Mouse (Mus musculus) embryonic fibroblast, embryonic 13.5 days (primary cell): Measurements from ENCODE around the gene Slc34a1. TPM values are rescaled to one million over a fixed set of nuclear protein-coding genes. Genes with fewer than 3 reads are reported as not detected.

Experiments
- H3K27ac ChIP-seq: 2 replicates; pipeline ENCODE4 v1.5.1; 2012; ENCODE audit warnings: low read length, control low read depth, inconsistent platforms; ENCODE audit not compliant: insufficient read depth
- H3K4me1 ChIP-seq: 2 replicates; pipeline ENCODE4 v1.6.1; 2011; ENCODE audit warnings: low read length; ENCODE audit not compliant: control insufficient read depth, insufficient read depth
- H3K4me3 ChIP-seq: 2 replicates; pipeline ENCODE4 v1.5.1; 2011; ENCODE audit warnings: mild to moderate bottlenecking, control low read depth, low read length; ENCODE audit not compliant: insufficient read depth
- CTCF ChIP-seq: IDR thresholded peaks from 2 replicates; pipeline ENCODE4 v1.5.1; 2011; ENCODE audit warnings: mild to moderate bottlenecking, control low read depth, low read length, moderate library complexity, borderline replicate concordance; ENCODE audit not compliant: insufficient read depth
- POLR2A ChIP-seq: IDR thresholded peaks from 2 replicates; pipeline ENCODE4 v1.6.1; 2011; ENCODE audit warnings: low read depth, mild to moderate bottlenecking, control low read depth, low read length, moderate library complexity
- polyA plus RNA-seq: library from polyadenylated mRNA; stranded (reverse); fragments of >200 nt; gene quantifications from 2 replicates; pipeline ENCODE4 v1.2.4, GENCODE M21; 2011; ENCODE audit warnings: low read depth; ENCODE audit not compliant: missing spikeins, insufficient read length

Gene Slc34a1
- polyA plus RNA-seq, 1 experiment, result not detected

DNA sequence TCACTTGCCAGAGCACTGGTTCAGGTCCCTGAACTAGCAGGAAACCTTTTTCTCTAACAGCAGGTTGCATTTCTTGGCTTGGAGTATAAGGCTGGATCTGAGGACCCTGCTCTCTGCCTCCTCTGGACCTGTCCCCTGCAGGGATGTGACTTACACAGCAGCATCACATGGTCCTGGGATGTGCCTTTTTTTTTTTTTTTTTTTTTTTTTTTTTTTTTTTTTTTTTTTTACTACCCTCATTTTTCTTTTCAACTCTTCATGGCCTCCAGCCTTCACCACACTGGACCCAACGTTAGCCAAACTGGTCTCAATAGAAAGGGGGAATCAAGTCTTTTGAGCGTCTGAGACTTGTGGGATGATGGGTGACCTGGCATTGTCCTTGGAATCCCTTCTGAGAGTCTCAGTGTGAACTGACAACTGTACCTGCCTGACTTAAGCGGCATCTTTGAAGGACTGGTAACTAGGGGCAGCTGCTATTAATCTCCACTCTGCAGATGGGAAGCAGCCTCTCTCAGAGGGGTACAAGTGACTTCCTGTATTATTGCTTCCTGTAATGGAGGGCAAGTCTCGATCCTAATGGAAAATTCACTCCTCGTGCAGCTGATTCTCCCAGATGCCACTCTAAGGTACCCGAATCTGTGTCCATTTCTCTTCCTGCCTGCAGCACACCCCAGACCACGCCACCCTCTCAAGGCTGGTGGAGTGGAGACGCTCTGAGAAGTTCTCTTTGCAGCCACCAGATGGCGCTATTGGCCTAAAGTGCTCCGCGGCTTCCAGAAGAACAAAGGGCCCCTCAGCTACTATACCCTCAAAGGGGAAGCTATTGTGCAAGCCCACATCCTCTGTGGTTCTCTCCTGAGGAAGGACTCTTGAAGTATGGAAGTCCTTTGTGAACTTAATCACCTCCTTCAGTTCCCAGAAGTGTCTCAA is 7.1 kb downstream of the Slc34a1 start:
- no peak overlapping the region for H3K27ac ChIP-seq
- no peaks in the 10 kb centered on the region for H3K4me1 ChIP-seq
- TF ChIP-seq CTCF, result peak; percentile 65
- no peak for TF ChIP-seq POLR2A
- no peak overlapping the region for H3K4me3 ChIP-seq

DNA sequence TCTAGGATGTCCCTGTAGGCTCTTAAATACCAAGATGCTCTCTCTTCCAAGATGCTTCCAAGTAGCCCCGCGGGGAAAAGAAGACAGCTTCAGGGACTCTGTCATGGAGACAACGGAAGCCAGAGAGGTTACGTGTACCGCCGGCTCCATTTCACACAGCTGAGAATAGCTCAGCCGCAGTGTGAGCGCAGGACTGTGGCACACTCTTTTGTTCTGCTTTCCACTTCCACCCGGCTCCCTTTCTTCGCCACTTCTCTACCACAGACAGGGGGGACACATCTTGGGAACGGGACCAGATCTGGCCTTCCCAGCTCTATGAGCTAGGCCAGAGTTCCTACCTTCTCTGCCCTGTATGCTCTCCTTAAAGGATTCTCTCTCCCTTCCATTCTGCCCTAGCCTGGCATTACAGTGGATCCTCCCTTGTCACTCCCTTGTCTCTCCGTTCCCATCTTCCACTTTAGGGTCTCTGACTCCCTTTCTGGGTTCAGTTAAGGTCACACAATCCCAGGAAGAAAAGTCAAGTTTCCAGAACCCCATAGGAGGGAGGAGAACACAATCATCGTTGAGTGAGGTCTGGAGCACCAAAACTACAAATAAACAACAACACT is 7.9 kb downstream of the Slc34a1 start:
- Histone ChIP-seq H3K27ac (no peak overlapping the region), H3K4me1 (no peaks in the 10 kb centered on the region), H3K4me3 (no peak overlapping the region)
- TF ChIP-seq POLR2A, result no peak

DNA sequence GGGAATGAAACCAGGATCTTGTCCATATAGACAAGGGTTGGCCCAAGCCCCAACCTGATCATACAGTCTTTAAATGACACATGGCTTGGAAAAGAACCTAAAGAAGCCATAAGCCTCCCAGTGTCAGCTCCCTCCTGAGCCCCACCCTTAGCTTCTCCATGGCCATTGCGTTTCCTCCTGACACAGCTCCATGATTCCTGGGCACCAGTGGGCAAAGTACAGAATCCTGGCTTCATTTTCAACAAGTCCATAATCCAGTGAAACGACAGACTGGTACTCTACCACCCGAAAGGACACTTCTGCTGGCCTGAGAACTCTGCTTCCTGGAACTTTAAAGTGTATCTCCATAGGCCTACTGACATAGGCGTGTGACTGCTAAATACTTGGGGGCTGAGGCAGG is 9.4 kb downstream of the Slc34a1 start:
- H3K4me3 ChIP-seq, result no peak overlapping the region
- no peak overlapping the region for H3K27ac ChIP-seq
- no peaks in the 10 kb centered on the region for H3K4me1 ChIP-seq
- TF ChIP-seq POLR2A, result no peak

DNA sequence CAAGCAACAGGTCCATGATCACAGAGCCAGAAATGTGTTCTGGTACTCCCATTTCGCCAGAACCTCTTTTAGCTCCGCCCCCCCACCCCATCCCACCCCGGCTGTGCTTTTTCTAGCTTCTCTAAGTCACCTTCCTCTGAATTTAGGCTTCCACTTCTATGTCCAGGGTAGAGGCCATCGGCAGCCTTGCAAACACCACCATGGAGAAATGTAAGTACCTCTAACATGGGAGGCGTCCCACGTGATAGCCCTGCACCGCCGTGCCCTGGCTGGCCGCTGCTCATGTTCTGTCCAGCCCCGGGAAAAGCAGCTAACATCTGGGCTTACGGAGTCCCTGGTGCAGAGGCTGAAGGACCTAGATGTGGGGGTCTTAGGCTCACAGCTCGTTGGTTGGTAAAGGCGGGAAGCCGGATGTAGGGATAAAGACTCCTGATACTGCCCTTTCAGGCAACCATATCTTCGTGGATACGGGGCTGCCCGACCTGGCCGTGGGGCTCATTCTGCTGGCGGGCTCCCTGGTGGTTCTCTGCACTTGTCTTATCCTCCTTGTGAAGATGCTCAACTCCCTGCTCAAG is 10.6 kb downstream of the Slc34a1 start:
- Histone ChIP-seq H3K4me1 (no peaks in the 10 kb centered on the region), H3K27ac (no peak overlapping the region), H3K4me3 (no peak overlapping the region)
- TF ChIP-seq POLR2A (no peak), CTCF (no peak)

DNA sequence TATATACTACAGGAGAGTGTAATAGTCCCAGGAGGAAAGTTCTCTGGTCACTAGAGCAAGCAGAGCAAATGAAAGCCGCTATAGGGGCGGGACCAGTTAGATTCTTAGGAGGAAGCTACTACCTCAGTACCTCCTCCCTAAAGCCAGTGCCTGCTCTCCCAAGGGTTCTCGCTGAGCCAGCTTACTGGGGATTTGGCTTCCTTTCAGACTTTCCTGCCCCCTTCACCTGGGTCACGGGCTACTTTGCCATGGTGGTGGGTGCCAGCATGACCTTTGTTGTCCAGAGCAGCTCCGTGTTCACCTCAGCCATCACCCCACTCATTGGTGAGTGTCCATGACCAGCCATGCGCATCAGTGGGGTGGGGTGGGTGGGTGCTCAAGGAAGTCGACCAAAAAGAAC is 13.8 kb downstream of the Slc34a1 start:
- Histone ChIP-seq H3K27ac (no peak overlapping the region), H3K4me1 (no peaks in the 10 kb centered on the region), H3K4me3 (no peak overlapping the region)
- no peak for TF ChIP-seq CTCF
- no peak for TF ChIP-seq POLR2A

DNA sequence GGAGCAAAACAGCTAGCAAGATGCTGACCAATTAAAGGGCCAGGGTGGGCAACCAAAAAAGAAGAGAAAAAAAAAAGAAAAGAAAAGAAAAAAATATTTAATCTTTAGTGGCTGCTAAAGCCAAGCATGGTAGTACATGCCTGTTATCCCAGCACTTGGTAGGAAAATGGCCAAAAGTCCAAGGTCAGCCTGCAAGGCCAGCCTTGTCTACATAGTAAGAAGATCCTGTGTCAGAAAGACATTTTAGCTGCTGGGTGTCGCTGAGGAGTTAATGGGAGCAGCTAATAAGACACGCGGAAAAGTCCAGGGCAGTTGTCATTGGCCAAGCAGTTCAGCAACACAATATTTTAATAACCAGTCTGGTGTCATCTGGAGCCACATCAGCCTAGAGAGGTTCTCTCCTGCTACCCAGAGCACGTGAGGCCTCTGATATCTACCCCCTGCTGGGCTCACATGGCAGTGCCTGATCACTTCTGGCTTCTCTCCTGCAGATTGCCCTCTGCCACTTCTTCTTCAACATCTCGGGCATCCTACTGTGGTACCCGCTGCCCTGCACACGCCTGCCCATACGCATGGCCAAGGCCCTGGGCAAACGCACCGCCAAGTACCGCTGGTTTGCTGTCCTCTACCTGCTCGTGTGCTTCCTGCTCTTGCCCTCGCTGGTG is 14.8 kb downstream of the Slc34a1 start:
- H3K4me1 ChIP-seq, result no peaks in the 10 kb centered on the region
- TF ChIP-seq POLR2A (no peak), CTCF (no peak)
- no peak overlapping the region for H3K27ac ChIP-seq
- no peak overlapping the region for H3K4me3 ChIP-seq

DNA sequence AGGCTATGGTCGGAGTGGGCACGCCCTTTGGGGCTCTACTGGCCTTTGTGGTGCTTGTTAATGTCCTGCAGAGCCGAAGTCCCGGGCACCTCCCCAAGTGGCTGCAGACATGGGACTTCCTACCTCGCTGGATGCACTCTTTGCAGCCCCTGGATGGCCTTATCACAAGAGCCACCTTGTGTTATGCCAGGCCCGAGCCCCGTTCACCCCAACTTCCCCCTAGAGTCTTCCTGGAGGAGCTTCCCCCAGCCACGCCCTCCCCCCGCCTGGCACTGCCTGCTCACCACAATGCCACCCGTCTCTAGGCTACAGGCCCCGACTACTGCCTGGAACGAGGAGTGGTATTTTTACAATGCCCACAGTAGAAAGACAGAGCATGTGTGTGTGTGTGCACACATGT is 15.3 kb downstream of the Slc34a1 start:
- Histone ChIP-seq H3K4me1 (no peaks in the 10 kb centered on the region), H3K27ac (no peak overlapping the region), H3K4me3 (no peak overlapping the region)
- TF ChIP-seq POLR2A (no peak), CTCF (no peak)

DNA sequence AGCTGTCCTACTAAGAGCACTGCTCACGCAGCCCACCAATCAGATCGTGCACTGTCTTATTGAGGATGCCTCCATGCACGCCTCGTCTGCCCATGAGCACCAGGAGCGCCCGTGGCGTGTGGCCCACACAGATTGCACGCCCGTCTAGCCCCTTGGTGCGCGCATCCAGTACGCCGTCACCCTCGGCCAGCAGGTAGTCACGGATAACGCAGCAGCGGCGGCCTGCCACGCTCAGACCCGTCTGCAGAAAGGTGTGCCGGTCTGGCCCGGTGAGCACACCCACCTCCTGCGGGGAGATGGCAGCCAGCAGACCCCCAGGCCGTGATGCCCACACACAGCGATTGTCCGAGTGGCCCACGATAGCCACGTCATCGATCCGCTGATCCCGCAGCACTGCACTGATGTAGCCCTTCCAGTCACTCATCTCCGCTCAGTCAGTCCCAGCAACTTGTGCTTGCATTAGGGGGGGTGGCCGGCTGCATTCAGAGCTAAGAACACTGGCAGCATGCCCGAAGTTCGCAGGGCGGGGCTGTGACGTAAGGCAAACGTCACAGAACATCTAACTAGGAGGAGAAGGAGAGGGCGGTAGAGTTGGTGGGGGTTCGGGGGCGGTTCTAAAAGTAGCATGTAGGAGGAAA is 16.9 kb downstream of the Slc34a1 start, which contains the start of gene Pfn3:
TSS of gene Pfn3 (minus strand) at position 490 of the 638 bp plus-strand sequence.
- H3K4me1 ChIP-seq, result no peaks in the 10 kb centered on the region
- TF ChIP-seq CTCF (no peak), POLR2A (no peak)
- H3K4me3 ChIP-seq, result no peak within 1 kb of the TSS
- no peak within 1 kb of the TSS for H3K27ac ChIP-seq

DNA sequence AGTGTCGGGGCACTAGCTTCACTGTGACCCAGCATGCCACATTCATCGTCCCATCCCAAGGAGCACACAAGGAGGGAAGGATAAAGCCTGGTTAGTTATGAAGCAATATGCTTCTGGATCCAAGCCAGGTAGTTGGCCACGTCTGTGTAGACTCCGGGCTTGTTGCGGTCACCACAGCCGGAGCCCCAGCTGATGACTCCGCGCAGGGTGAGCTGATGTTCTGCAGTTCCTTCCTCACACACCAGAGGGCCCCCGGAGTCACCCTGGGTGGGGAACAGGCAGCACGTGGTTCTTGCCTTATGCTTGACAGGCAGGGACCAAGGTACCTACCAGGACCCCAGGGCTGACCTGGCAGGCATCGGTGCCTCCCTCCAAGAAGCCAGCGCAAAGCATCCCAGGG is 20.0 kb downstream of the Slc34a1 start:
- peak; percentile 54 for TF ChIP-seq CTCF
- TF ChIP-seq POLR2A, result no peak
- H3K4me1 ChIP-seq, result no peaks in the 10 kb centered on the region
- no peak overlapping the region for H3K4me3 ChIP-seq
- no peak overlapping the region for H3K27ac ChIP-seq
